Mouse (Mus musculus): ENCODE measurements at regions not wholly inside any gene's neighbourhood (a gene's known extent, or its start where the extent isn't known, plus 50 kb on each side); places are given as distances from the start of the nearest gene placed in this dataset.

DNA sequence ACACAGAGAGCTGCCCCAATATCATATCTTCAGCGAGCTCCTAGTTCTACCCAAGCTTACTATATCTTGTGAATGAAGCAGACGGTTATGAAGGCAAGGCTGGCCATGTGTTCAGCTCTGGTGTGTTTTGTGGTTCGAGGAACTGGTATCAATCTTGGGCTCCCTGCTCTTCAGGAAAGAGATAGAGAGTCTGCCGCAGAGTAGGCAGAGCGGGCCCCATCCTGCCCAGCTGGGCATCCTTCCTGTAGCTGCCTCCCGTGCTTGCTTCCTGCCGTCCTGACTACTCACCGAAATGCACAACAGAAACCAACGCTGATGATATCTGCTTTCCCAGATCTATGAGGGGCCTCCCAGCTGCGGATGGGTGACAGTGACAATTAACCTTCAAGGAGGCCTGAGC, 60.3 kb downstream of the Snrpe start:
- Histone ChIP-seq H3K27me3 (ENCODE audit: low read depth, poor library complexity, severe bottlenecking) (no peaks in the 10 kb centered on the region), H3K4me3 (no peak overlapping the region), H3K9me3 (replicated peaks) (peaks cover 4% of the 10 kb centered on the region; the same call in 1 of the 2 replicates), H3K27ac (replicated peaks) (no peak overlapping the region), H3K36me3 (no peaks in the 10 kb centered on the region), H3K4me1 (no peaks in the 10 kb centered on the region)
- WGBS, result 84% methylated on average over 10 of the region's 10 CpGs
- no peak for DNase-seq (ENCODE audit: low spot score)

DNA sequence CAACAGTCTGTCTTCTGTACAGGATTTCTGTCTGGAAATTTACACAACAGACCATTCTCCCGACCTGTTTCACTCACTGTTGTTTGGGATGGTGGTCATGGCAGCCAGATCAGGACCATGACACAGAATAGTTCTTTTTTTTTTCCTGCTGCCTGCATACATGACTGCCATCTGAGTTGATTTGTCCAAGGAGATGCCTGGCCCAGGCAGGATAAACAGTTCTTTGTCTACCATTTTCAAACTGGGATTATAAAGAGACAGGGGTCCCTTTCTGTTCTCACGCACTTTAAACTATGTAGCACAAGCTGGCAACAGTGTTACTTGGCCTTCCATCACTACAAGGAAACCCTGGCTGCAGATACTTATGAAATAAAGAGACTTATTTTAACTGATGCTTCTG, 61.1 kb downstream of the Snrpe start:
- H3K27ac ChIP-seq (replicated peaks), result no peak overlapping the region
- 71% methylated on average over 2 of the region's 2 CpGs for WGBS

DNA sequence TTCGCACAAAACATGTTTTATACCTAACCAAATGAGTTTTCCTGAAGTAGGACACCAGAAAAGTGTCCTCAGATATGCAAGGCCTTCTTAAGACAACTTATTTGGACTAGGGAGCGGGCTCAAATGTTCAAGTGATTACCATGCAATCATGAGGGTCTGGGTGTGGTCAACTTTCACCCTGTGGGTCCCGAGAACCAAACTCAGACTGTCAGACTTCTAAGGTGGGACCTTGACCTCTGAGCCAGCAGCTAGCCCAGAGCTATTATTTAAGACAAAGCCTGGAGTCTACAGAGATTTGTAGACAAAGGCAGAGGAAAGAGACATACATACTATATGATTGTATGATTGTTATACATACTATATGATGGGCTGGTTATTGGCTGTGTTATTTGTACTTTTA, 62.5 kb downstream of the Snrpe start:
- no peak for DNase-seq (ENCODE audit: low spot score)
- 78% methylated on average over 3 of the region's 3 CpGs for WGBS
- H3K9me3 ChIP-seq (replicated peaks), result no peaks in the 10 kb centered on the region

More for the DNA sequence above, 61.1 kb downstream of the Snrpe start:
- Histone ChIP-seq H3K36me3 (no peaks in the 10 kb centered on the region), H3K9me3 (replicated peaks) (peaks cover 4% of the 10 kb centered on the region; the same call in 1 of the 2 replicates), H3K4me1 (no peaks in the 10 kb centered on the region), H3K4me3 (no peak overlapping the region), H3K27me3 (ENCODE audit: low read depth, poor library complexity, severe bottlenecking) (no peaks in the 10 kb centered on the region)
- DNase-seq (ENCODE audit: low spot score), result peak; percentile 11

DNA sequence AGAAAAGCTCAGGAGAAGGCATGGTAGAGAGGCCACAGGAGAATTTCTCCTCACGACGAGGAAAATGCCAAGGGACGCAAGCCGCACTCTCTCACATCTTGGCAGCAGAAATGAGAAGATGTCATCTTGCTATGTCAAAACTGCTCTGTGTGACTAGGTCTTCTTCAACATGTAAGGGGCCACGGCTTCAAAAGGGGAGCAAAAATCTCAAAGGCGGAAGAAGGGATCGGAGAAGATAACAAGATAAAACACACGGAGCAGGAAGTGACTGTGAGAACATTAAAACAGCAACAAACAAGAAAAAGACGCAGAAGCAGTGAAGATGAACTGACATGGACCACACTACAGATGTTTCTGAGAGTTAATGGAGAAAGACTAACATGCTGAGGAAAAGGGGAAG, 65.1 kb downstream of the Snrpe start:
- 92% methylated on average over 9 of the region's 9 CpGs for WGBS
- no peak for DNase-seq (ENCODE audit: low spot score)
- no peak overlapping the region for H3K4me3 ChIP-seq
- no peak overlapping the region for H3K27ac ChIP-seq (replicated peaks)
- no peaks in the 10 kb centered on the region for H3K4me1 ChIP-seq
- no peaks in the 10 kb centered on the region for H3K36me3 ChIP-seq
- H3K27me3 ChIP-seq (ENCODE audit: low read depth, poor library complexity, severe bottlenecking), result no peaks in the 10 kb centered on the region
- H3K9me3 ChIP-seq (replicated peaks), result no peaks in the 10 kb centered on the region

More for the DNA sequence above, 62.5 kb downstream of the Snrpe start:
- no peak overlapping the region for H3K4me3 ChIP-seq
- H3K27me3 ChIP-seq (ENCODE audit: low read depth, poor library complexity, severe bottlenecking), result no peaks in the 10 kb centered on the region
- no peaks in the 10 kb centered on the region for H3K4me1 ChIP-seq
- no peak overlapping the region for H3K27ac ChIP-seq (replicated peaks)
- H3K36me3 ChIP-seq, result no peaks in the 10 kb centered on the region

DNA sequence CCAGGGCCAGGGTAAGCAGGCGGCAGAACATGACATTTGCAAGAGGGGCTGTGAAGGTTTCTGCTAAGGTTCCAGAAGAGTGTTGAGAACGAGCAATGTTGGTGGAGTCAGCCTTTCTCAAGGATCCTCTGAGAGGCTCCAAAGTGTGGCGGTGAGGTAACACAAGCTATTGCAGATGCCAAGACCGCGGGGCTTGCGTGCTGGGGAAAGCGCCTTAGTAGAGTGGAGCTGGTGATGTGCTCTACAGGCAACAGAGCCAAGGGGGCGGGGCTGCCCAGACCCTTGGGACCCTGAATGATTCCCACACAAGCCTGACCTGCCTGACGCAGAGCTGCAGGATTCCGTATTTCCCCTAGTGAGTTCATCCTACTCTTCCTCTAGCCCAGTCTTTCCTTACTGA, 66.3 kb downstream of the Snrpe start:
- DNase-seq (ENCODE audit: low spot score), result peak; percentile 10
- Histone ChIP-seq H3K27me3 (ENCODE audit: low read depth, poor library complexity, severe bottlenecking) (no peaks in the 10 kb centered on the region), H3K27ac (replicated peaks) (no peak overlapping the region), H3K36me3 (no peaks in the 10 kb centered on the region), H3K4me1 (no peaks in the 10 kb centered on the region), H3K9me3 (replicated peaks) (no peaks in the 10 kb centered on the region), H3K4me3 (no peak overlapping the region)
- 86% methylated on average over 10 of the region's 10 CpGs for whole genome bisulfite sequencing

DNA sequence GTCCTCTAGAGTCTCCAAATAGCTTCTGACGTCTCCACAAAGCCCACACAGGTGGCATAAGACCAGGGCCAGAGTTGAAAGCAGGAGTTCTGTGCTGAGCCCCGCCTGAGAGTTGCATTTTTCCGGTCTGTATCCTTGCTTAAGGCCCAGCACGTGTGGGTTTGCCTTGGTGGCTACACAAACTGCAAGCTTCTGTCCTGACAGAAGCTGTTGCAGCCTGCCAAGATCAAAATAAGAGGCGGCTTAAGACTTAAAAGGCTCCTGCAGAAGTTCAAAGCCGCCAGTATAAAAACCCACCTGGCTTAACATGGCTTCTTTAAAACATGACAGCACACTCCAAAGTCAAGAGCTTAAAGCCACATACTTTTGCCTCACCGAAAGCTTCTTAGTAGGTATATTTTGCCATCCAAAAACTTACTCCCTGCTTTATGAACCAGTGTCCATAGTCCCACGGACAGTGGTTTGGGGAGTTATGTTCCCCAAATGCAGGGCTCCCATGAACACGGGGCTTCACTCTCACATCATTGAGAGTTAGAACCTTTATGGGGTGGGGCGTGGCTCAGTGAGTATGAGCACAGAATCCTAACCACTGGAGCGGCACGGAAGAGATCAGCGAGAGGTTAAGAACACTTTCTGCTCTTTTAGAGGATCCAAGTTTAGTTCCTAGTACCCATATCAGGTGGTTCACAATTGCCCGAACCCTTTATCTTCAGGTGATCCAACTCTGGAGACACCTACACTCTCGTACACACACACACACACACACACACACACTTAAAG, 67.9 kb downstream of the Snrpe start:
- Histone ChIP-seq H3K9me3 (replicated peaks) (no peaks in the 10 kb centered on the region), H3K36me3 (no peaks in the 10 kb centered on the region), H3K27ac (replicated peaks) (no peak overlapping the region), H3K4me1 (no peaks in the 10 kb centered on the region), H3K4me3 (no peak overlapping the region), H3K27me3 (ENCODE audit: low read depth, poor library complexity, severe bottlenecking) (no peaks in the 10 kb centered on the region)
- 80% methylated on average over 15 of the region's 15 CpGs for WGBS
- no peak for DNase-seq (ENCODE audit: low spot score)

DNA sequence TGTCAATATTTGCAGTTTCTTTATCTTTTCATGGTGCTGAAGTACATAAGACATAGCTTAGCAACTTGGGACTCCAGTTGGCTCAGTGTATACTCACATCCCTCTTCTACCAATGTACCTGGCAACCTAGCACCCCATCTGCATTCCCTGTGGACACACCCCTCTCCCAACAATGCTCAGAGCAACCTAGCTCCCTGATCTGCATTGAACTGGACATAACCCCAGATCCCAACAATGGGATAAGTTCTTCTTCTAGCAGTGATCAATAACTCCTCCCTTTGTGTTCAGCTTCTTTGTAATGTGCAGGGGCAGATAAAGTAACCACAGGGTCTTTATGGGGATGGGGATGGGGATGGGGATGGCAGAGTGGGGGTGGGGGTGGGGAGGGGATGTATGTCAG, 79.4 kb downstream of the Snrpe start:
- Histone ChIP-seq H3K4me3 (no peak overlapping the region), H3K36me3 (no peaks in the 10 kb centered on the region), H3K27me3 (ENCODE audit: low read depth, poor library complexity, severe bottlenecking) (no peaks in the 10 kb centered on the region), H3K9me3 (replicated peaks) (no peaks in the 10 kb centered on the region), H3K27ac (replicated peaks) (no peak overlapping the region), H3K4me1 (no peaks in the 10 kb centered on the region)
- no peak for DNase-seq (ENCODE audit: low spot score)

DNA sequence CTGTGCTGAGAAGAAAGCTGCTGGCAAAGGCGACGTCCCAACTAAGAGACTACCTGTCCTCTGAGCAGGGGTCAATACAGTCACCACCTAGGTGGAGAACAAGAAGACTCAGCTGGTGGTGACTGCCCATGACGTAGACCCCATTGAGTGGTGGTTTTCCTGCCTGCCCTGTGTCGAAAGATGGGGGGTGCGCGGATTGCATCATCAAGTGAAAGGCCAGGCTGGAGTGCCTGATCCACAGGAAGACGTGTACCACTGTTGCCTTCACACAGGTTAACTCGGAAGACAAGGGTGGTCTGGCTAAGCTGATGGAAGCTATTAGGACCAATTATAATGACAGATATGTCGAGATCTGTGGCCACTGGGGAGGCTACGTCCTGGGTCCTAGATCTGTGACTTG, 80.3 kb downstream of the Snrpe start:
- Histone ChIP-seq H3K9me3 (replicated peaks) (no peaks in the 10 kb centered on the region), H3K27me3 (ENCODE audit: low read depth, poor library complexity, severe bottlenecking) (no peaks in the 10 kb centered on the region), H3K27ac (replicated peaks) (no peak overlapping the region), H3K4me3 (no peak overlapping the region), H3K4me1 (no peaks in the 10 kb centered on the region), H3K36me3 (no peaks in the 10 kb centered on the region)
- 94% methylated on average over 10 of the region's 10 CpGs for WGBS
- DNase-seq (ENCODE audit: low spot score), result no peak

DNA sequence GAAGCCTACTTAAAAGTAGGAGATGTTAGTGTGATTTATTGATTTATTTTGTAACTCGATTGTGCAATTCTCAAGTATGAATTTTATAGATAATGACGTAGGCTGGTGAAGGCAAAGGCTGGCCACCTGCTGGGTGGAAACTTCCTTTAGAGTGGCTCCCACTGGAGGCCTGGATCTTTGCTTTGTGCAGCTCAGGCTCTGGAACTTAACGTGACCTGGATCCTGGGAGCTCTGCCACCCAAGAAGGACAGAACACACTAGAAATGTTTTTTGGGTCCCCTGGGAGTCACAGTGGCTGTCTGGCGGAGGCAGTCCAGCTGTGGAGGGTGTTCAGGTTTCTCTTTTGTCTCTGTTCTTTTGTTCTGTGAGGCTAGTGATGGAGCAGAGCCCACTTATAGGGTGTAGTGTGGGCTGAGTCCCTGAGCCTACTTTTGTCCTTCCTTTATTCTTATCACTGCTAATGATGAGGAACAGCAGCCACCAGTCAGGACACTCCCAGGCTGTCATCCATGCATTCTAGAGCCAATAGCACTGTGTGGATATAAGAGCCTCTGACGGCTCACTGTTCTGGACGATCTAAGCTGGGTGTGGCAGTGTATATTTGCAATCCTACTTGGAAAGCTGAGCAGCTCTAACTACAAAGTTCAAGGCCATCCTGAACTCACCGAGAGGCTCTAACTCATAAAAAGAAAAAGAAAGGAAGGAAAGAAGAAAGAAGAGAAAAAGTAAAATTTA, 82.3 kb downstream of the Snrpe start:
- 77% methylated on average over 7 of the region's 7 CpGs for WGBS
- Histone ChIP-seq H3K27me3 (ENCODE audit: low read depth, poor library complexity, severe bottlenecking) (no peaks in the 10 kb centered on the region), H3K9me3 (replicated peaks) (no peaks in the 10 kb centered on the region), H3K36me3 (no peaks in the 10 kb centered on the region), H3K4me3 (no peak overlapping the region), H3K4me1 (no peaks in the 10 kb centered on the region), H3K27ac (replicated peaks) (no peak overlapping the region; the same call in 1 of the 2 replicates)
- no peak for DNase-seq (ENCODE audit: low spot score)

DNA sequence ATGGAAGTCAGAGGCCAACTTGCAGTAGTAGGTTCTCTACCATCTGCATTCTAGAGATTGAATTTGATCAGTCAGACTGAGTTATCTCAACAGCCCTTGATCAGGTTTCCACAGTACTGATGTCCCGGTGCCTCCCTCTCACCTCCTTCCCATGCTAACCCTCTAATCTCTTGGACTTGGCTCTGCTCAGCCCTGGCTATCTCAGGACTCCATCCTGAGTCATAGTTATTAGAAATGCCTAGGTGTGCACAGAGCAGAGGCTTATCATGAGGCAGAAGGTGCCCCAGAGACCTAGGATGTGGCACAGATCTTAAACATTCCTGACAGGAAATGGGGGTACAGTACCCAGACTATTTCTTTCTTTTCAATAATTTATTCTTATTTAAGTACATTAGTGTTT, 87.3 kb downstream of the Snrpe start:
- no peak for DNase-seq (ENCODE audit: low spot score)
- H3K27ac ChIP-seq (replicated peaks), result no peak overlapping the region
- H3K27me3 ChIP-seq (ENCODE audit: low read depth, poor library complexity, severe bottlenecking), result no peaks in the 10 kb centered on the region
- no peaks in the 10 kb centered on the region for H3K9me3 ChIP-seq (replicated peaks)
- WGBS, result 90% methylated on average over 1 of the region's 1 CpGs
- no peak overlapping the region for H3K4me3 ChIP-seq
- no peaks in the 10 kb centered on the region; the same call in none of the 2 replicates for H3K4me1 ChIP-seq
- H3K36me3 ChIP-seq, result no peaks in the 10 kb centered on the region

DNA sequence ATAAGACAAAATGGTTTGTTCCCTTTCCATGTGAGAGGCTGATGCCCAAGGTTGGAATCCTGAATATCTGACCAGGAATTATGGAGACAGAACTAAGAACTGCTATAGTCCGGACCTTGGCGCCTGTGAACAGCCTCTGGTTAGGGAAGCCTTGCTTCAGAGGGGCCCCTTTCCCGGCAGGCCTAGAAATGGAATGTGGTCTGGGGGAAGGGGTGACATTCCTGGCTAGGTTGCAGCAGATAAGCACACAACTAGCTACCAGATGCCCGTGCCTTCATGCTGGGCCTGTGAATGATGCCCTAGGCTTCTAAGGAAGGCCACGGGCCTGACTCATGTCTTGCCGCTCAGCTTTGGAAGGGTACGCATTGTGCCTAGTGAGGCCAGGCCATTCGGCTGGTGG, 89.4 kb downstream of the Snrpe start:
- no peak overlapping the region for H3K4me3 ChIP-seq
- no peaks in the 10 kb centered on the region for H3K36me3 ChIP-seq
- H3K27me3 ChIP-seq (ENCODE audit: low read depth, poor library complexity, severe bottlenecking), result no peaks in the 10 kb centered on the region
- H3K27ac ChIP-seq (replicated peaks), result 0 out of 2 replicates have a peak overlapping the region, but pooled peaks have one; percentile 33
- DNase-seq (ENCODE audit: low spot score), result no peak
- 79% methylated on average over 8 of the region's 8 CpGs for WGBS
- H3K9me3 ChIP-seq (replicated peaks), result peaks cover 2% of the 10 kb centered on the region; the same call in 1 of the 2 replicates
- H3K4me1 ChIP-seq, result no peaks in the 10 kb centered on the region; the same call in none of the 2 replicates

DNA sequence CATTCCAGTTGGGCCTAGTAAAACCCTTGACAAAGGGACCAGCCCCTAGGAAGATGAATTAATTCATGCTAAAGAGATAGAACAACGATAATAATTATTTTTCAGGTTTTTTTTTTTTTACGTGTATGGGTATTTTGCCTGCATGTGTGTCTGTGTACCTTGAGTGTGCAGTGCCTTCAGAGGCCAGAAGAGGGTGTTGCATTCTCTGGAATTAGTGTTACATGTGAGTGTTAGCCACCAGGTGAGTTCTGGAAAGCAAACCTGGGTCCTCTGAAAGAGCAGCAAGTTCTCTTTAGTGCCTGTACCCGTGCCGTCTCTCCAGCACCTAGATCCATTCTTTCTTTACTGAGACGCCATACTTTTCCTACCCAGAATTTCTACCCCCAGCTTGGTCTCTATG, 92.8 kb upstream of the Sox13 start:
- no peak overlapping the region for H3K27ac ChIP-seq (replicated peaks)
- 94% methylated on average over 5 of the region's 5 CpGs for WGBS
- H3K4me3 ChIP-seq, result no peak overlapping the region
- no peaks in the 10 kb centered on the region; the same call in none of the 2 replicates for H3K4me1 ChIP-seq
- no peaks in the 10 kb centered on the region for H3K36me3 ChIP-seq
- no peaks in the 10 kb centered on the region for H3K27me3 ChIP-seq (ENCODE audit: low read depth, poor library complexity, severe bottlenecking)
- no peak for DNase-seq (ENCODE audit: low spot score)
- peaks cover 2% of the 10 kb centered on the region; the same call in 1 of the 2 replicates for H3K9me3 ChIP-seq (replicated peaks)

DNA sequence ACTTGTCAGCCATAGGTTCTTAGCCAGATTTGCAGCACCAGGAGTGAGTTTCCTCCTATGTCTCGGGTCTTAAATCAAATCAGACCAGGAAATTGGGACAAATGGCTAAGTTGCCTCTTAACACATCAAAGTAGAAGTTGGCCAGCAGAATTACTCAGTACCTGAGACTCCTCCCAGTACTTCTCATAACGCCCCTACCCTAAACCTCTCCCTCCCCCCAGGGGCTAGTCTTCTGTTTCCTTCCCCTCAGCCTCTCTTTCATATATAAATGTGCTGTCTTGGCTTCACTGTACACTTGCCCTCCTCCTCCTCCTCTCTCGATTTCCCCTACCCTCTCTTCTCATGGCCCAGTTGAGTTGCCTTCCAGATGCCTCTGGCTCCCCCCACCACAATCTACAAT, 79.9 kb upstream of the Sox13 start:
- H3K27ac ChIP-seq (replicated peaks), result no peak overlapping the region
- no peaks in the 10 kb centered on the region for H3K36me3 ChIP-seq

More for the DNA sequence above, 79.9 kb upstream of the Sox13 start:
- peaks cover 2% of the 10 kb centered on the region; the same call in 1 of the 2 replicates for H3K9me3 ChIP-seq (replicated peaks)
- no peak for DNase-seq (ENCODE audit: low spot score)
- H3K27me3 ChIP-seq (ENCODE audit: low read depth, poor library complexity, severe bottlenecking), result no peaks in the 10 kb centered on the region
- H3K4me3 ChIP-seq, result no peak overlapping the region
- WGBS, result 81% methylated on average over 3 of the region's 3 CpGs
- H3K4me1 ChIP-seq, result peaks cover 26% of the 10 kb centered on the region

Data from midbrain, embryonic 10.5 days (tissue).